14 mouse cellular contexts compared by ENCODE assay signal in genomic region chr16:91441811-91442240, GRCm38 (mm10). TPM values are rescaled to one million over a fixed set of nuclear protein-coding genes. Genes with fewer than 3 reads are reported as not detected.
A peak's percentile ranks its signal among the peaks of the same experiment; 100 is the strongest.
DNase-seq lines count a peak whose midpoint lies in the region; ATAC-seq and TF ChIP-seq lines count a peak whose summit lies in the region.
"Had no signal": no experiment of that assay in that cellular context is flagged by ENCODE, and none has a peak within 500 bp of the region (broad histone marks: within the 10 kb centered on the region; RNA-seq: fewer than 3 reads in every experiment).

No protein-coding gene starts in this region.

- 53% methylated on average over 7 of the region's 7 CpGs for WGBS in heart, embryonic 13.5 days

- intact Hi-C loops in left cerebral cortex, postnatal 14 days (cut with DNase I) = no loop called here

- DNase-seq in heart, adult 11 months = no peak
- peak; percentile 83 for DNase-seq in G1E (ENCODE audit: low spot score)
- DNase-seq in adrenal gland, postnatal 14 days = no peak
- no peak for DNase-seq in embryo, embryonic 11 days
- no peak for DNase-seq in left cerebral cortex, postnatal 14 days (ENCODE audit: low spot score in 2 of 2)
- DNase-seq: cerebellum, adult 8-10 months had no signal

- no peaks in the 10 kb centered on the region for H3K27me3 ChIP-seq in heart, embryonic 13.5 days (replicated peaks)
- H3K27me3 ChIP-seq in G1E (ENCODE audit: insufficient read depth, low read length) = no peaks in the 10 kb centered on the region
- no peaks in the 10 kb centered on the region for H3K27me3 ChIP-seq in erythroblast, embryonic 14.5 days (ENCODE audit: control insufficient read depth)
- H3K27me3 ChIP-seq: CH12.LX had no signal

- H3K9ac ChIP-seq in heart, embryonic 13.5 days = peak overlapping the region; percentile 44; the same call in 1 of the 2 replicates
- H3K9ac ChIP-seq: hindbrain, embryonic 14.5 days had no signal

- no peak for TF ChIP-seq CTCF in G1E (IDR thresholded peaks at IDR 0.05; ENCODE audit: low read depth, low read length)

- ATAC-seq in heart, embryonic 13.5 days (ENCODE audit: extremely low read depth, insufficient number of reproducible peaks, low FRiP score, low TSS enrichment) = peak; percentile 77
- ATAC-seq in G1E (ENCODE audit: extremely low read depth, insufficient number of reproducible peaks, low FRiP score, poor library complexity, severe bottlenecking) = peak; percentile 90
- peak; percentile 48 for ATAC-seq in megakaryocyte, adult 5-6 weeks (ENCODE audit: poor library complexity, severe bottlenecking)

- peak overlapping the region; percentile 67; the same call in 1 of the 2 replicates for H3K27ac ChIP-seq in heart, embryonic 13.5 days (replicated peaks)
- H3K27ac ChIP-seq: hindbrain, embryonic 14.5 days had no signal

- no peaks in the 10 kb centered on the region; the same call in 1 of the 2 replicates for H3K9me3 ChIP-seq in heart, embryonic 13.5 days
- peaks cover 9% of the 10 kb centered on the region for H3K9me3 ChIP-seq in G1E (replicated peaks)
- H3K9me3 ChIP-seq in erythroblast, embryonic 14.5 days (ENCODE audit: control insufficient read depth, low read length) = peaks cover 8% of the 10 kb centered on the region
- H3K9me3 ChIP-seq: forebrain, embryonic 10.5 days had no signal

- H3K4me1 ChIP-seq in heart, embryonic 13.5 days = peaks cover 23% of the 10 kb centered on the region
- H3K4me1 ChIP-seq in G1E (ENCODE audit: insufficient read depth, low read depth, low read length) = peaks cover 81% of the 10 kb centered on the region
- H3K4me1 ChIP-seq in erythroblast, embryonic 14.5 days (ENCODE audit: control insufficient read depth) = peaks cover 93% of the 10 kb centered on the region

- no peak overlapping the region for H3K4me2 ChIP-seq in heart, embryonic 13.5 days
- H3K4me2 ChIP-seq: hindbrain, embryonic 14.5 days had no signal

- no peak overlapping the region for H3K4me3 ChIP-seq in heart, embryonic 13.5 days
- no peak overlapping the region; the same call in 1 of the 2 replicates for H3K4me3 ChIP-seq in G1E (ENCODE audit: low read depth, low read length)
- peak overlapping the region; percentile 54 for H3K4me3 ChIP-seq in erythroblast, embryonic 14.5 days (replicated peaks)
- H3K4me3 ChIP-seq: forebrain, embryonic 10.5 days had no signal

- no peaks in the 10 kb centered on the region for H3K36me3 ChIP-seq in heart, embryonic 13.5 days
- peaks cover 10% of the 10 kb centered on the region for H3K36me3 ChIP-seq in G1E (replicated peaks)
- H3K36me3 ChIP-seq in erythroblast, embryonic 14.5 days (ENCODE audit: control insufficient read depth) = peaks cover 34% of the 10 kb centered on the region
- H3K36me3 ChIP-seq: forebrain, embryonic 10.5 days had no signal

RNA-seq across cellular contexts. Expression of gene Il10rb, which starts 35.9 kb away (rescaled TPM):
- polyA plus RNA-seq in heart, embryonic 13.5 days (2015; fragmentation: Nextera tagmentation; extraction: Ambion mirVana) = 44.8 and 48.9 TPM in 2 replicates
- total RNA-seq in G1E (2014; fragmentation: Nextera tagmentation) = 137 and 144 TPM in 2 replicates
- total RNA-seq in G1E (2017) = 87.8 and 101 TPM in 2 replicates
- polyA plus RNA-seq in G1E (2012) = 16.7 and 18.3 TPM in 2 replicates
- polyA plus RNA-seq in erythroblast, embryonic 14.5 days (2012) = 0.73 and 0.96 TPM in 2 replicates
- total RNA-seq in megakaryocyte, adult 5-6 weeks (2015) = 66.6 and 68.3 TPM in 2 replicates
- total RNA-seq in megakaryocyte, adult 5-6 weeks (2017) = 63.3 and 64.6 TPM in 2 replicates
- total RNA-seq in adrenal gland, postnatal 14 days (2021) = 105 and 106 TPM in 2 replicates
- 1 to 10 TPM; 8.7 to 9.8 TPM for total RNA-seq in left cerebral cortex, postnatal 14 days (2021)

RNA-seq across cellular contexts. Expression of gene Ifnar1, which starts 43.2 kb away (rescaled TPM):
- polyA plus RNA-seq in heart, embryonic 13.5 days (2015; fragmentation: Nextera tagmentation; extraction: Ambion mirVana) = 33.1 and 37.9 TPM in 2 replicates
- total RNA-seq in G1E (2014; fragmentation: Nextera tagmentation) = 73.0 and 103 TPM in 2 replicates
- 65.5 and 72.3 TPM in 2 replicates for total RNA-seq in G1E (2017)
- 15.1 and 16.2 TPM in 2 replicates for polyA plus RNA-seq in G1E (2012)
- polyA plus RNA-seq in erythroblast, embryonic 14.5 days (2012) = 0.82 and 1.0 TPM in 2 replicates
- total RNA-seq in megakaryocyte, adult 5-6 weeks (2015) = 66.2 and 67.3 TPM in 2 replicates
- 73.9 and 78.5 TPM in 2 replicates for total RNA-seq in megakaryocyte, adult 5-6 weeks (2017)
- total RNA-seq in adrenal gland, postnatal 14 days (2021) = 80.3 and 82.7 TPM in 2 replicates
- total RNA-seq in left cerebral cortex, postnatal 14 days (2021) = 10 to 100 TPM; 67.8 to 71.0 TPM

RNA-seq across cellular contexts. Expression of gene Gm21970, which starts 50.3 kb away (rescaled TPM):
- not detected in 2 replicates for polyA plus RNA-seq in heart, embryonic 13.5 days (2015; fragmentation: Nextera tagmentation; extraction: Ambion mirVana)
- 8.9 and 18.1 TPM in 2 replicates for total RNA-seq in G1E (2014; fragmentation: Nextera tagmentation)
- total RNA-seq in G1E (2017) = not detected in 2 replicates
- not detected in 2 replicates for polyA plus RNA-seq in G1E (2012)
- not detected in 2 replicates for polyA plus RNA-seq in erythroblast, embryonic 14.5 days (2012)
- total RNA-seq in megakaryocyte, adult 5-6 weeks (2015) = 0.29 TPM in 1 of 2 replicates, not detected in the other
- total RNA-seq in megakaryocyte, adult 5-6 weeks (2017) = not detected in 2 replicates
- 0.59 TPM in 1 of 2 replicates, not detected in the other for total RNA-seq in adrenal gland, postnatal 14 days (2021)
- not detected for total RNA-seq in left cerebral cortex, postnatal 14 days (2021)
- total RNA-seq: adrenal gland, adult 18-20 months; CH12.LX; layer of hippocampus, postnatal 25 days had no signal
- polyA plus RNA-seq: forebrain, embryonic 10.5 days; hindbrain, embryonic 14.5 days had no signal
